Mouse (Mus musculus): Measurements from ENCODE around the gene Plekhb2.

The Plekhb2 gene

DNA sequence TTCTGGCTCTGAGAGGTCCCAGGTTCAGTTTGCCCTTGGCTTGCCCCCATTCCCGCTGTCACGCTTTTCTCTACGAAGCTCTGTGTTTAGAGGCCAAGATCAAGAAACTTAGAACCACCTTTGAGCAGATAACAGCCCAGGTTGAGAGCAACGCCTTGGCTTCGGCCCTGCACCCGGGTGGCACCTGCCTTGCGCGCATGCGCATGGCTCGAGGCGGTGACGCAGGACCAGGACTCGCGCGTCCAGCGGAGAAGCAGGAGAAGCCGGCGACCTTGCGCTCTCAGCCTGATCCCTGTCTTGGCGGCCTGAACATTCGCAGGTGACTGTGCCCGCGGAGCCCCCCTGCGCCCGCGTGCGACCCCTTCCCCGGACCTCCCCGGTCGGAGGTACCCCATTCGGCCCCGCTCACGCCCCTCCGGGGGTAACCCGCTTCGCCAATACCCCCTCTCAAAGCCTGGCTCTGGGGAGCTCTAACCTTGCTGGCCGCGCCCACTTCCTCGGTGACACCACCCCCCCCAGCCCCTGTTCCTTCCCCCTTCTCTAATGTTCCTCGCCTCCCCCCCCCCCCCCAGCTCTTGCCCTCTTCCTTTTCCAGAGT is at the start of gene Plekhb2:
TSS of gene Plekhb2 (plus strand) at position 232 of the 598 bp plus-strand sequence.
- DNase-seq: peak; percentile 91 to 93

- peak; percentile 72 to 73 for DNase-seq
Measured at GRCm38 (mm10) chr1:34801616-34802289, 48.0 kb upstream of the Plekhb2 start.

DNA sequence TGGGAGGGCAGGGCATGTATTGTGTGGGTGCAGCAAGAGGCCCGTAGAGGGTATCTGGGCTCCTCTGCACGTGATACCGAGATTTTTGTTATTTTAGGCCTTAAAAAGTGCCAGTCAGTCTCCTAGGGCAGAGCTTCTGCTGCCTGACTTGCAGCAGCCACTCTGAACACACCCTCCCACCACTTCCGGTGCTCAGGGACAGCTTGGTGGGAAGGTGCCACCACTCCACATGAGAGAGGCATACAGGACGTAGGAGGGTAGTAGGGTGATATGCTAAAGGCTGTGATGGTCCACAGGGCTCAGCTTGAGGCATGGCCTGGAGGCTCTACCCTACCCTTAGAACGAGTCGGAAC is 47.5 kb upstream of the Plekhb2 start:
- peak; percentile 30 to 31 for DNase-seq

DNA sequence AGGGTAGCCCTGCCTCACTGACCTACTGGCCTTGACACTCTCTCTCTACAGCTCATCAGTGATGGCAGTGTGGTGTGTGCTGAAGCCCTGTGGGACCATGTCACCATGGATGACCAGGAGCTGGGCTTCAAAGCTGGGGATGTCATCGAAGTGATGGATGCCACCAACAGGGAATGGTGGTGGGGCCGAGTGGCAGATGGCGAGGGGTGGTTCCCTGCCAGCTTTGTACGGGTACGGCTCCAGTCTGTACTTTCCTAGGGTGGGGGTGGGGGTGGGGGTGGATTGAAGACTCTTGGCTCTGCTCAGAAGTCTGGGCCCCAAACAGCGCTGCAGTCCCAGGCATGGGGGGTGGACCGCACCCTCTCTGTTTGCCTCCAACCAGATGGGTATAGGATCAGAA is 44.9 kb upstream of the Plekhb2 start:
- DNase-seq: no peak

- DNase-seq: no peak
Measured at GRCm38 (mm10) chr1:34805931-34806520, 43.8 kb upstream of the Plekhb2 start.

DNA sequence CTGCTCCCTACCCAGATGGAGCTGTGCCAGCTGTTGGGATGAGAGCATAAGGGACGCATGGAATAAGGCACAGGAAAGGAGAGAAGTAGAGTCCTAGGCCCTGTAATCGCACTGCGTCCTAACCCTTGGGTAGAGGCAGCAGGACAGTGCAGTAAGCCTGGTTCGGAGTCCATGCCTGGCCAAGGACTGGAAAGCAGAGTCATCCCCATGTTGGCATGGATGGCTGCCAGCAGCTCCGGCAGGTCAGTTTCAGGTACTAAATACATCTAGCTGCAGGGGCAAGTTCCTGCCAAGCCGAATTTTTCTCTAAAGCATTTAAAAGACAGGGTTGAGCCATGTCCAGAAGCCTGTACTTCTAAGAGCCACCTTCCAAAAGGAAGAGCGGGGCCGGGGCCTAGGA is 41.3 kb upstream of the Plekhb2 start:
- DNase-seq: no peak

- DNase-seq: no peak
Measured at GRCm38 (mm10) chr1:34810293-34810692, 39.5 kb upstream of the Plekhb2 start.

GRCm38 (mm10) chr1:34811035-34811434 is 38.7 kb upstream of the Plekhb2 start:
- no peak for DNase-seq

DNA sequence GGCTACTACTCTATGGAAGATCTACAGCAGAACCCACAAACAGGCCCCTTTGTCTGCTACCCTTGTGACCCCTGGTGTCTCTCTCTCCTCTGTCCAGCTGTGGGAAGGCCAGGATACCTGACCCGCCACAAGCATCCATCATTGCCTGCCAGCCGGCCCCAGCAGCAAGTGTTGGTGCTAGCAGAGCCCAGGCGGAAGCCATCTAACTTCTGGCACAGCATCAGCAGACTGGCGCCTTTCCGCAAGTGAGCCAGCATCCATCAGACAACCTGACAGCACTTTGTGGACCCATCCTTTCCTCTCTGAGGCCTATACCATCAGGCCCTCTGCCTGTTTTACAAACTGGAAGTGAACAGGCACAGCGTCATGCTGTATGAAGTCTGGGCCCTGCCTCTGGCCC is 38.2 kb upstream of the Plekhb2 start:
- DNase-seq: no peak

- DNase-seq: no peak
Measured at GRCm38 (mm10) chr1:34812407-34813247, 37.1 kb upstream of the Plekhb2 start.

- DNase-seq: peak; percentile 51 to 59
Measured at GRCm38 (mm10) chr1:34815843-34816242, 33.9 kb upstream of the Plekhb2 start.

- peak; percentile 35 to 70 for DNase-seq
Measured at GRCm38 (mm10) chr1:34819225-34819910, 30.4 kb upstream of the Plekhb2 start.

DNA sequence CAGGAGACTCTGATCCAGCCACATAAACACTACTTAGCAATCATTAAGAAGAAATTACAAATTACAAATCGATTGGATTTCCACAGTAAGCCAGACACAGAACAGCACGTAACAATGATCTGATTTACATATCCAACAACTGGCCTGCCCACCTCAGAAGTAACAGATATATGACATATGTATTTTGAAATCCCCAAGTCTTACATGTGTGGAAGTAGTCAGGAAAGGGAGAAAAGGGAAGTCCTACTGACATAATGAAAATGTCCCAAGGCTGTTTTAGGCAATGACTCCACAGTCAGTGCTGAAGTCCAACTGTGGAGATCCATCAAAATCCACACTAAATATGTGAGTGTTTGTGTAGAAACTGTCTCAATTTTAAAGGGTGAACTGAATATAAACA is 28.4 kb upstream of the Plekhb2 start:
- DNase-seq: no peak

DNA sequence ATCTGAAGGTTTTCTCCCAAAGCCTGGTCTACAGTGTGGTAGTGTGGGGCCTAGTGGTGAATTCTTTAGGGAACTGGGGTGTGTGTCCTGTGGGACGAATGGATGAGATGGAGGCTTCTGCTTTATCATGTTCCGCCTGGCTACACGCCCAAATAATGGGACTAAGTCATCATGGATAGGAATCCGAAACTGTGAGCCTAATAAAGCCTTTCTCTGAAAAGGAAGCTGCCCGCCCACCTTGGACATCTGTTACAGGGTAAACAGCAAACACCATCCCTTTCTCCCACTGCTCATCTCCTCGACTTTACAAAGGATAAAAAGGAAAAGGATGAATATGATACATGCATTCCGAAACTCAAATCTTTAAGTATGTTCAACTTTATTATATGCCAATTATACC is 27.8 kb upstream of the Plekhb2 start:
- DNase-seq: no peak

GRCm38 (mm10) chr1:34822746-34823145 is 27.0 kb upstream of the Plekhb2 start:
- DNase-seq: no peak

DNA sequence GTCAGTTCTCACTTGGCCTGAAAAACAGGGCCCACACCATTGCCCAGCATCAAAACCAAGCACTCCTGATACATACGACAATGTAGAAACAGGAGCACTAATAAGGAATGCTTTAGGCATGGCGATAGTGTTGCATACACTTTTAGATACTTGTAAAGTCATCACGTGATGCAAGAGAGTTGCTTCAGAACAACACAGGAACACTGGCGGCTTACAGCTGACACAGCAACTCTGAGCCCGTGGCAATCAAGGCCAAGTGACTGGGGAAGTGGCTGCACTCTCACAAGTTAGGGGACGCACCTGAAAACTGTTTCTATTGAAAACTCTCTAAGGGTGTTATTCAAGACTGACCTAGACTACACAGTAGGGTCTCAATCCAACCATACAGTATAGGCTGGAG is 26.4 kb upstream of the Plekhb2 start:
- peak; percentile 52 to 55 for DNase-seq

GRCm38 (mm10) chr1:34824208-34824607 is 25.6 kb upstream of the Plekhb2 start:
- no peak for DNase-seq

DNA sequence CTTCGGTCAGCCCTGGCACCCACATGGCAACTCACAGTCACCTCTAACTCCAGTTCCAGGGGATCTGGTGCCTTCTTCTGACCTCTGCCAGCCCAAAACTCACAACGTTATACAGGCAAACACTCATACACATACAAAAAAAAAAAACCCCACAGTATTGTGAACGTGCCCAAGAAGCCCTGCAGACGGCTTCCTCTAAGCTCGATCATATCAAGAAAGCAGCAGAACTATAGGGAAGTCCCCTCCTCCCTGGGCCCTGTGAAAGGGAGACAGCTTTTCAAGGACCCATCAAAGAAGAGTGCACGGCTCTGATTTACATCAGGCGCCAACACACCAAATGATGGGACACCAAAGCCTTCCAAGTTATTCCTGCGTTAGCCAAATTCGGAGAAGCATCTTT is 23.9 kb upstream of the Plekhb2 start:
- no peak for DNase-seq

GRCm38 (mm10) chr1:34827900-34828299 is 21.9 kb upstream of the Plekhb2 start:
- DNase-seq: peak in 1 of 2 experiments; percentile 35

DNA sequence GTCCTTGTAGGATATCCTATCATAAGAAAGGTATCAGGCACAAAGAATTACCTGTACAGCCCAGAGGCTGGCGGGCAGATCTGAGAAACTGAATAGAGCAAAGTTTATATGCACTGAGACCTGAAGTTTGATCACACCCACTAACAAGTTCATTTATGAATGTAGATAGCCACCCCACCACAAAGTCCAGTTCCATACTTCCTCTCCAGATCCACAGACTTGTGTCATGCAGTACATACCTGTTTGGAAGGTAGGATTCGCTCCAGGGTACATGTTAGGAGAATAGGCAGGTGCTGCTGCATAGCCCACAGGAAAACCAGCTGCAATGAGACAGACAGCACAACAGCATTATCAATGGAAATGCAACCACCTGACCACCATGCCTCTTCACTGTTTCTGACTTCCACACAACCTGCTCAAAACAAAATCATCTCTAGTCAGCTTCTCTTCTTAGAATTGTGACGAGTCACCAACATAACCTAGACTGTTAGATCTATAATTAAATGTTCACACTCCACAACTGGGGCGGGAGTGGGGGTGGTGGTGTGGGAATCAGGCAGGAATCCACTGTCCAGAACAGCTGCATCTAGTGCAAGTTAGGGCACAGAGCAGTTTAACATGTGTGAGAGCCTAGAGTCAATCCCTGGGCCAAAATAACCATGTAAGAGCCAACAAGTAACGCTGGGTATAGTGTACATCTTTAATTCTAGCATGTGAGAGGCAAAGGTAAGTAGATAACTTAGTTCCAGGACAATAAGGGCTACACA is 21.1 kb upstream of the Plekhb2 start:
- no peak for DNase-seq

GRCm38 (mm10) chr1:34830934-34831333 is 18.8 kb upstream of the Plekhb2 start:
- no peak for DNase-seq

GRCm38 (mm10) chr1:34831381-34831780 is 18.4 kb upstream of the Plekhb2 start:
- no peak for DNase-seq
